Mouse (Mus musculus): ENCODE results near the gene Odf2l. TPM values are rescaled to one million over a fixed set of nuclear protein-coding genes. Genes with fewer than 3 reads are reported as not detected.

Gene Odf2l
- polyA plus RNA-seq, 2 experiments = 16.1 to 23.5 TPM

DNA sequence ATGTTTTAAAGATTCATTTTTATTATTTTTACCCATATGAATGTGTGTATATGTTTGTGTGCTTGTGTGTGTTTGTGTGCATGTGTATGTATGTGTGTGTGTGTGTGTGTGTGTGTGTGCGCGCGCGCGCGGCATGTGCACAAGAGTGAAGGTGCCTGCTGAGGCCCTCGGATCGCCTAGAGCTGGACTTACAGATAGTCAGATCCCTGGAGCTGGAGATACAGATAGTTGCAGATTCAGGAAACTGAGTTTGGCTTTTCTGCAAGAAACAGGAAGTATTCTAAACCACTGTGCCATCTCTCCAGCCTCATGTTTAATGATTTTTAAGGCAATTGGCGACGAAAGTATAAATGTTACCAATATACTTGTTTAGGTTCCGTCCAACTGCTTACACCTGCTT lies 48.4 kb downstream of the Odf2l start:
- no peak overlapping the region for H3K27ac ChIP-seq (replicated peaks; ENCODE audit: low read depth, low read length)
- ATAC-seq (ENCODE audit: low FRiP score, low read depth) = no peak
- no peaks in the 10 kb centered on the region for H3K27me3 ChIP-seq (ENCODE audit: control insufficient read depth, insufficient read depth, low read length)
- WGBS = 96% methylated on average over 11 of the region's 11 CpGs
- no peak overlapping the region for H3K4me2 ChIP-seq (replicated peaks; ENCODE audit: low read depth, low read length, severe bottlenecking)
- H3K9me3 ChIP-seq (ENCODE audit: control insufficient read depth, low read length) = no peaks in the 10 kb centered on the region
- DNase-seq (ENCODE audit: low spot score) = no peak
- no peaks in the 10 kb centered on the region for H3K36me3 ChIP-seq (ENCODE audit: control insufficient read depth, insufficient read depth, low read length)
- H3K4me3 ChIP-seq (replicated peaks; ENCODE audit: low read length) = no peak overlapping the region
- no peak overlapping the region for H3K9ac ChIP-seq (ENCODE audit: low read depth, low read length, severe bottlenecking)
- no peak for TF ChIP-seq POLR2A (IDR thresholded peaks at IDR 0.05; ENCODE audit: borderline replicate concordance, extremely low read depth, insufficient read depth, insufficient read length)
- H3K4me1 ChIP-seq (ENCODE audit: control insufficient read depth, insufficient read depth, low read length) = 0 out of 2 replicates have a peak, but pooled peaks cover 2% of the 10 kb centered on the region

DNA sequence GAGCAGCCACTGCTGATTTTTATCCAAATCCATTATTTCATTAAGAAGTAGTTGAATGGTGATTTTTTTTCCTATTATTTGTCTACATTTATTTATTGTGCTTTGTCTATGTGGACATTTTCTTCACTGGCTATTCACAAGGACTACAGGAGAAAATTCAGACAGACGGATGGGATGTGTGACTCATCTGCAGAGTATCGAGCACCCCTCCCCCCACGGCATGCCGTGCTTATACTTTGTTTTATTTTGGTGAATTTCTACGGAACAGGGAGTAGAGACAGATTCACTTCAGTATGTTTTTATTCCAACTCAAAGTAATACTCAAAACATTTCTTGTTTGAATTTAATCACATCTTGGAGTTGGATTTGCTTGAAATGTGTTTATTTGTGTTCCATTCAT lies 49.4 kb downstream of the Odf2l start:
- no peak for TF ChIP-seq POLR2A (IDR thresholded peaks at IDR 0.05; ENCODE audit: borderline replicate concordance, extremely low read depth, insufficient read depth, insufficient read length)
- no peak overlapping the region for H3K4me2 ChIP-seq (replicated peaks; ENCODE audit: low read depth, low read length, severe bottlenecking)
- 93% methylated on average over 5 of the region's 5 CpGs for WGBS
- no peaks in the 10 kb centered on the region for H3K27me3 ChIP-seq (ENCODE audit: control insufficient read depth, insufficient read depth, low read length)
- H3K27ac ChIP-seq (replicated peaks; ENCODE audit: low read depth, low read length) = no peak overlapping the region
- no peak overlapping the region for H3K9ac ChIP-seq (ENCODE audit: low read depth, low read length, severe bottlenecking)
- H3K4me1 ChIP-seq (ENCODE audit: control insufficient read depth, insufficient read depth, low read length) = peaks cover 3% of the 10 kb centered on the region; the same call in 1 of the 2 replicates
- no peaks in the 10 kb centered on the region for H3K9me3 ChIP-seq (ENCODE audit: control insufficient read depth, low read length)
- no peak for ATAC-seq (ENCODE audit: low FRiP score, low read depth)
- H3K4me3 ChIP-seq (replicated peaks; ENCODE audit: low read length) = no peak overlapping the region
- H3K36me3 ChIP-seq (ENCODE audit: control insufficient read depth, insufficient read depth, low read length) = no peaks in the 10 kb centered on the region
- DNase-seq (ENCODE audit: low spot score) = no peak

DNA sequence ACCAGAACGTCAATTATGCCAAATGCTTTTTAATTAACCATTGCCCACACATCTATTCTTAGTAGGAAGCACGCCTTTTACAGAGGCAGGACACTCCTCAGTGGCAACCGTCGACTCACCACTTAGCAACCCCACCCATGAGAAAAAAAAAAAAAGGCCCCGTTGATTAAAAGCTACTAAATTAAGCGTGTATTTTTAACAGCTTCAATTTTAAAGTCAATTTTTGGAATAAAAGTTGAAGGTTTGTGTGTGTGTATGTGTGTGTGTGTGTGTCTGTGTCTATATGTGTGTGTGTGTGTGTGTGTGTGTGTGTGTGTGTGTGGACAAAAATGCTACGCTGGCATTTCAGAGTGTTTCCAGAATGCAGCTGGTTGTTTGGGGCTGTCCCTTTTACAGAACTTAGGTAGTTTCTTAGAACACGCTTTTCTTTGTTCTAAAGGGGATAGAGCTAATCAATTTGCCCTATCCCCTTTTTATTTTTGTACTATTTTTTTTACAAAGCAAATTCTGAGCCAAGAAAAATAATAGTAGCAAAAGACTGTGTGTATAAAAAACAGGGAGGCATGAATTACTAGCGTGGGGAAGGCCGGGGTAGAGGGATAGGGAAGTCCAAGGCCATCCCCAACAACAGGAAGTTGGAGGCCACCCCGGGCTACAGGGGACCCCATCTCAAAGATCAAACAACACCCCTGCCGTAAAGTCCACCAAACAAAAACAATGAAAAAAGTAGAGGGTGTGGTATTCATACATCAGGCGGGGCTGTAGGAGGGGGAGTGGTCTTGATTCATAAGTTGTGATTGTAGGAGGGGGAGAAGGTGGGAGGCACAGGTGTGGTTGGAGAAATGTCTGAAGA lies 50.7 kb downstream of the Odf2l start:
- Histone ChIP-seq H3K36me3 (ENCODE audit: control insufficient read depth, insufficient read depth, low read length) (no peaks in the 10 kb centered on the region), H3K27ac (replicated peaks; ENCODE audit: low read depth, low read length) (no peak overlapping the region), H3K4me1 (ENCODE audit: control insufficient read depth, insufficient read depth, low read length) (peaks cover 4% of the 10 kb centered on the region; the same call in 1 of the 2 replicates), H3K4me3 (replicated peaks; ENCODE audit: low read length) (no peak overlapping the region), H3K9me3 (ENCODE audit: control insufficient read depth, low read length) (no peaks in the 10 kb centered on the region), H3K27me3 (ENCODE audit: control insufficient read depth, insufficient read depth, low read length) (no peaks in the 10 kb centered on the region), H3K9ac (ENCODE audit: low read depth, low read length, severe bottlenecking) (no peak overlapping the region), H3K4me2 (replicated peaks; ENCODE audit: low read depth, low read length, severe bottlenecking) (no peak overlapping the region)
- 58% methylated on average over 13 of the region's 13 CpGs for WGBS
- ATAC-seq (ENCODE audit: low FRiP score, low read depth) (no peak), DNase-seq (ENCODE audit: low spot score) (no peak)
- TF ChIP-seq POLR2A (IDR thresholded peaks at IDR 0.05; ENCODE audit: borderline replicate concordance, extremely low read depth, insufficient read depth, insufficient read length) = no peak

DNA sequence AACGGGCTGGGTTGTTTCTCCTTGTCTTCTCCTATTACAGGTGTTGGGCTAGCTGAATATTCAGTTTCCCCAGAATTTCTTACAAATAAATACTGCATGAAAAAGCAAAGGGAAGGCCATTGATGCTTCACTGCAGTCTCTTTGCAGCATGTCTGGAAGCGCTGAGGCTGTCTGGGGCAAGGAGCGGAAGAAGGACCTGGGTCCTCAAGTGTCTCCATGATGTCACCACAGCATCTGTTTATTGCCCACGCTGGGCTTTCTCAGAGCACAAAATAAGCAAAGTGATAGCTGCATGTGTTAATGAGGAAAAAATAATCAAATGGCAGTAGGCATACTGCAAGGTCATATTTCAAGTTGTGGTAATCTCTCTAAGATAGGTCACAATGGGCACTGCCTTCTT lies 51.6 kb downstream of the Odf2l start:
- no peak overlapping the region for H3K9ac ChIP-seq (ENCODE audit: low read depth, low read length, severe bottlenecking)
- H3K4me2 ChIP-seq (replicated peaks; ENCODE audit: low read depth, low read length, severe bottlenecking) = no peak overlapping the region
- H3K27me3 ChIP-seq (ENCODE audit: control insufficient read depth, insufficient read depth, low read length) = no peaks in the 10 kb centered on the region
- DNase-seq (ENCODE audit: low spot score) (no peak), ATAC-seq (ENCODE audit: low FRiP score, low read depth) (no peak)
- no peak overlapping the region for H3K27ac ChIP-seq (replicated peaks; ENCODE audit: low read depth, low read length)
- 88% methylated on average over 4 of the region's 4 CpGs for WGBS
- H3K36me3 ChIP-seq (ENCODE audit: control insufficient read depth, insufficient read depth, low read length) = no peaks in the 10 kb centered on the region
- no peaks in the 10 kb centered on the region for H3K9me3 ChIP-seq (ENCODE audit: control insufficient read depth, low read length)
- TF ChIP-seq POLR2A (IDR thresholded peaks at IDR 0.05; ENCODE audit: borderline replicate concordance, extremely low read depth, insufficient read depth, insufficient read length) = no peak
- H3K4me1 ChIP-seq (ENCODE audit: control insufficient read depth, insufficient read depth, low read length) = peaks cover 4% of the 10 kb centered on the region; the same call in 1 of the 2 replicates
- no peak overlapping the region for H3K4me3 ChIP-seq (replicated peaks; ENCODE audit: low read length)

DNA sequence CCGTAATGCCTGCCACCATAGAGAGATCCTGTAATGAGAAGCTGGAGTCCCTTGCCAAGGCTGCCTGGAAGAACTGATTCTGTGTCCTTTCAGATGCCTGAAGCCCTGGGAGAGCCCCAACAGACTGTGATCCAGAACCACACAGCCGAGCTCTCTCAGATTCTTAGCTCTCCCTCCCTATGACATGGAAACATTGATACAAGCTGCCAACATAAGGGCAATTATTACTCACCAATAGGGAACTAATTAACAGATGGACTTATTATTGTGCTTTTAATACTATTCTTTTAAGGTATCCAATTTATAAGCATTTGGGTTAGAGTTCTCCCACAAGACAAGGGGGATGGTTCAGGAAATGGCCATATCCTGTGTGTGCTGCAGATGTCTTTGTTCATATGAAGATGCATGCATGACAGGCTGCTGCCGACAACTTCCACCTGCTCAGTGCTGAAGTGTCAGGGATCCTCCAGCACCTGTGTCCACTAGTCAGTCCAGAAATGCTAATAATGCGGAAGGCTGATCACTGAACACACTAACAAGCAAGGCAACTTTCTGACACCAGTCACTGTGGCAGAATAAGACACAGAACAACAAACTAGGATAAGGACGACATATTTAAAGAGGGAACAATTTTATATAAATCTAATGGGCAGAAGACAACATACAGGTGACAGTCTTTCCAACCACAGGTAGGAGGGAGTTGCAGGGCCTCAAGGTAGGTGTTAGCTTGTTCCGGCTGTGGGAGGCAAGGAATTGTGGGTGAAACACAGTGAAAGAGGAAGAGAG lies 52.4 kb downstream of the Odf2l start:
- 80% methylated on average over 6 of the region's 6 CpGs for whole genome bisulfite sequencing
- Histone ChIP-seq H3K27ac (replicated peaks; ENCODE audit: low read depth, low read length) (no peak overlapping the region), H3K27me3 (ENCODE audit: control insufficient read depth, insufficient read depth, low read length) (no peaks in the 10 kb centered on the region), H3K4me2 (replicated peaks; ENCODE audit: low read depth, low read length, severe bottlenecking) (no peak overlapping the region), H3K9ac (ENCODE audit: low read depth, low read length, severe bottlenecking) (no peak overlapping the region), H3K4me3 (replicated peaks; ENCODE audit: low read length) (no peak overlapping the region), H3K4me1 (ENCODE audit: control insufficient read depth, insufficient read depth, low read length) (peaks cover 4% of the 10 kb centered on the region; the same call in 1 of the 2 replicates), H3K36me3 (ENCODE audit: control insufficient read depth, insufficient read depth, low read length) (no peaks in the 10 kb centered on the region), H3K9me3 (ENCODE audit: control insufficient read depth, low read length) (no peaks in the 10 kb centered on the region)
- no peak for TF ChIP-seq POLR2A (IDR thresholded peaks at IDR 0.05; ENCODE audit: borderline replicate concordance, extremely low read depth, insufficient read depth, insufficient read length)
- no peak for ATAC-seq (ENCODE audit: low FRiP score, low read depth)
- DNase-seq (ENCODE audit: low spot score) = no peak

Data from limb, embryonic 14.5 days (tissue).